Mouse (Mus musculus): Measurements from ENCODE around the gene Prss54. TPM values are rescaled to one million over a fixed set of nuclear protein-coding genes. Genes with fewer than 3 reads are reported as not detected.

Prss54 gene
- polyA plus RNA-seq, 1 experiment: 0.79 TPM

- TF ChIP-seq FLI1 (IDR thresholded peaks at IDR 0.05; ENCODE audit: low read length) (no peak), GATA1 (IDR thresholded peaks at IDR 0.05; ENCODE audit: borderline replicate concordance, low read length) (no peak)
- no peaks in the 10 kb centered on the region for H3K4me1 ChIP-seq
Observed at GRCm38 (mm10) chr8:95599861-95600260, 23.7 kb upstream of the Prss54 start.

GRCm38 (mm10) chr8:95596841-95597241, 20.7 kb upstream of the Prss54 start:
- TF ChIP-seq FLI1 (IDR thresholded peaks at IDR 0.05; ENCODE audit: low read length): no peak
- no peak for TF ChIP-seq GATA1 (IDR thresholded peaks at IDR 0.05; ENCODE audit: borderline replicate concordance, low read length)
- H3K27me3 ChIP-seq (replicated peaks): peaks cover 8% of the 10 kb centered on the region
- H3K9me3 ChIP-seq: no peaks in the 10 kb centered on the region
- H3K36me3 ChIP-seq (replicated peaks; ENCODE audit: low read length): no peaks in the 10 kb centered on the region
- no peak overlapping the region for H3K4me3 ChIP-seq (replicated peaks)
- H3K4me1 ChIP-seq: peaks cover 10% of the 10 kb centered on the region; the same call in 1 of the 2 replicates

More at GRCm38 (mm10) chr8:95599861-95600260, 23.7 kb upstream of the Prss54 start:
- H3K4me3 ChIP-seq (replicated peaks): peak overlapping the region; percentile 11
- no peaks in the 10 kb centered on the region for H3K9me3 ChIP-seq
- H3K36me3 ChIP-seq (replicated peaks; ENCODE audit: low read length): no peaks in the 10 kb centered on the region
- H3K27me3 ChIP-seq (replicated peaks): peaks cover 8% of the 10 kb centered on the region

- peaks cover 10% of the 10 kb centered on the region; the same call in 1 of the 2 replicates for H3K4me1 ChIP-seq
- 0 out of 2 replicates have a peak, but pooled peaks cover 4% of the 10 kb centered on the region for H3K9me3 ChIP-seq
- TF ChIP-seq GATA1 (IDR thresholded peaks at IDR 0.05; ENCODE audit: borderline replicate concordance, low read length) (no peak), FLI1 (IDR thresholded peaks at IDR 0.05; ENCODE audit: low read length) (no peak)
- peaks cover 5% of the 10 kb centered on the region for H3K27me3 ChIP-seq (replicated peaks)
- H3K4me3 ChIP-seq (replicated peaks): no peak overlapping the region
- H3K36me3 ChIP-seq (replicated peaks; ENCODE audit: low read length): no peaks in the 10 kb centered on the region
Observed at GRCm38 (mm10) chr8:95595131-95595530, 19.0 kb upstream of the Prss54 start.

- no peaks in the 10 kb centered on the region for H3K36me3 ChIP-seq (replicated peaks; ENCODE audit: low read length)
- peak overlapping the region; percentile 1 for H3K4me3 ChIP-seq (replicated peaks)
- H3K27me3 ChIP-seq (replicated peaks): peaks cover 5% of the 10 kb centered on the region
- peaks cover 10% of the 10 kb centered on the region; the same call in 1 of the 2 replicates for H3K4me1 ChIP-seq
- peaks cover 9% of the 10 kb centered on the region for H3K9me3 ChIP-seq
- no peak for TF ChIP-seq GATA1 (IDR thresholded peaks at IDR 0.05; ENCODE audit: borderline replicate concordance, low read length)
Observed at GRCm38 (mm10) chr8:95593439-95594393, 17.6 kb upstream of the Prss54 start.

GRCm38 (mm10) chr8:95592131-95592780, 16.1 kb upstream of the Prss54 start:
- peaks cover 18% of the 10 kb centered on the region for H3K9me3 ChIP-seq
- H3K27me3 ChIP-seq (replicated peaks): peaks cover 5% of the 10 kb centered on the region
- H3K36me3 ChIP-seq (replicated peaks; ENCODE audit: low read length): no peaks in the 10 kb centered on the region
- TF ChIP-seq GATA1 (IDR thresholded peaks at IDR 0.05; ENCODE audit: borderline replicate concordance, low read length) (no peak), FLI1 (IDR thresholded peaks at IDR 0.05; ENCODE audit: low read length) (no peak)
- peaks cover 10% of the 10 kb centered on the region; the same call in 1 of the 2 replicates for H3K4me1 ChIP-seq
- H3K4me3 ChIP-seq (replicated peaks): no peak overlapping the region

DNA sequence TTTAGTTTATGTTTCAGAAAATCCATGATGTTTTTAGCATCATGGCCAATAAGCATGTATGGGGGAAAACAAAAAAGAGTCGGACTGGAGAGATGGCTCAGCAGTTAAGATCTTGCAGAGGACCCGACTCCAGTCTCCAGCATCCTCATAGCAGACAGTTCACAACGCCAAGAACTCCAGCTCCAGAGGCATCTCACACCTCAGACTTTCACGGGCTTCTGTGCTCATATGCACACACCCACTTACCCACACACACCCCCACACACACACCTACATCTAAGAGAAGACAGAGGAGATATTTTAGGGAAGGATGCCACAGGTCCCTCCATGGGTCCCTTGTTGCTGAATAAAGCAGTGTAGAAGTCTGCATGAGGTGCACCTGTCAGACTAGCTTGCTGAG, 14.4 kb upstream of the Prss54 start:
- peaks cover 10% of the 10 kb centered on the region; the same call in 1 of the 2 replicates for H3K4me1 ChIP-seq
- TF ChIP-seq FLI1 (IDR thresholded peaks at IDR 0.05; ENCODE audit: low read length) (no peak), GATA1 (IDR thresholded peaks at IDR 0.05; ENCODE audit: borderline replicate concordance, low read length) (no peak)
- H3K4me3 ChIP-seq (replicated peaks): no peak overlapping the region
- no peaks in the 10 kb centered on the region for H3K36me3 ChIP-seq (replicated peaks; ENCODE audit: low read length)
- H3K9me3 ChIP-seq: peaks cover 18% of the 10 kb centered on the region
- peaks cover 1% of the 10 kb centered on the region for H3K27me3 ChIP-seq (replicated peaks)

- TF ChIP-seq GATA1 (IDR thresholded peaks at IDR 0.05; ENCODE audit: borderline replicate concordance, low read length) (no peak), FLI1 (IDR thresholded peaks at IDR 0.05; ENCODE audit: low read length) (no peak)
- peaks cover 10% of the 10 kb centered on the region; the same call in 1 of the 2 replicates for H3K4me1 ChIP-seq
- H3K4me3 ChIP-seq (replicated peaks): no peak overlapping the region
- H3K9me3 ChIP-seq: peaks cover 18% of the 10 kb centered on the region
- no peaks in the 10 kb centered on the region for H3K27me3 ChIP-seq (replicated peaks)
- no peaks in the 10 kb centered on the region for H3K36me3 ChIP-seq (replicated peaks; ENCODE audit: low read length)
Observed at GRCm38 (mm10) chr8:95589282-95589681, 13.1 kb upstream of the Prss54 start.

DNA sequence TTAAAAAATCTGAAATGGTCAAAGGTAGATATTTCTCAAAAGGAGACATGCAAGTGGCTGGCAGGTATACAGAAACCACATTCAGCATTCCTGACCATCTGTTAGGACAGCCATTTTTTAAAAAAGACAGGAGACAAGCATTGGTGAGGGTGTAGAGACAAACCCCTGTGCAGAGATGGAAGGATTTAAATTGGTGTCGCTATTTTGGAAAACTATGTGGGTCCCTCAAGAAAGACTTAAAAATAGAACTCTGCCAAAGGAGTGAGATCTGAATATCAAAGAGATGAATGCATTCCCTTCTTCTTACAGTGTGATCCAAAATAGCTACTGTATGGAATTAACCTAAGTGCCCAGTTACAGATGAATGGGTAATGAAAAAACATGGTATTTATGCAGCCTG, 11.2 kb upstream of the Prss54 start:
- Histone ChIP-seq H3K4me1 (peaks cover 3% of the 10 kb centered on the region; the same call in 1 of the 2 replicates), H3K4me3 (replicated peaks) (no peak overlapping the region), H3K27me3 (replicated peaks) (no peaks in the 10 kb centered on the region), H3K9me3 (peaks cover 18% of the 10 kb centered on the region), H3K36me3 (replicated peaks; ENCODE audit: low read length) (no peaks in the 10 kb centered on the region)
- TF ChIP-seq GATA1 (IDR thresholded peaks at IDR 0.05; ENCODE audit: borderline replicate concordance, low read length) (no peak), FLI1 (IDR thresholded peaks at IDR 0.05; ENCODE audit: low read length) (no peak)

- Histone ChIP-seq H3K9me3 (no peaks in the 10 kb centered on the region), H3K4me1 (peaks cover 5% of the 10 kb centered on the region)
Observed at GRCm38 (mm10) chr8:95573146-95573545, 3.0 kb downstream of the Prss54 start.

More at GRCm38 (mm10) chr8:95573146-95573545, 3.0 kb downstream of the Prss54 start:
- TF ChIP-seq GATA1 (IDR thresholded peaks at IDR 0.05; ENCODE audit: borderline replicate concordance, low read length) (no peak), FLI1 (IDR thresholded peaks at IDR 0.05; ENCODE audit: low read length) (no peak)
- Histone ChIP-seq H3K27me3 (replicated peaks) (peaks cover 17% of the 10 kb centered on the region), H3K36me3 (replicated peaks; ENCODE audit: low read length) (no peaks in the 10 kb centered on the region), H3K4me3 (replicated peaks) (no peak overlapping the region)

All from megakaryocyte, embryonic 14.5 days (primary cell).